Mouse (Mus musculus) limb, embryonic 14.5 days (tissue): ENCODE measurements at regions not wholly inside any gene's neighbourhood (a gene's known extent, or its start where the extent isn't known, plus 50 kb on each side); places are given as distances from the start of the nearest gene placed in this dataset.

ENCODE experiments used
- ATAC-seq: fragments of 200-750 bp; cut with Nextera tagmentation; 2 replicates; pipeline ENCODE4 v1.8.0; 2017; ENCODE audit warnings: low read depth, moderate number of reproducible peaks, moderate TSS enrichment; ENCODE audit not compliant: low FRiP score
- DNase-seq: peaks from one replicate; pipeline ENCODE4 v3.0.0-alpha.2; 2015; ENCODE audit warnings: low spot score
- H3K27ac ChIP-seq: fragments of 300-500 bp; sonication (generic); replicated peaks from 2 replicates; pipeline ENCODE4 v1.5.1; 2014; ENCODE audit warnings: low read depth, mild to moderate bottlenecking, low read length, moderate library complexity, mixed read lengths
- H3K27me3 ChIP-seq: fragments of 300-500 bp; sonication (generic); 2 replicates; pipeline ENCODE4 v1.6.1; 2014; ENCODE audit warnings: low read length, mixed read lengths; ENCODE audit not compliant: control insufficient read depth, insufficient read depth
- H3K36me3 ChIP-seq: fragments of 300-500 bp; sonication (generic); 2 replicates; pipeline ENCODE4 v1.6.1; 2014; ENCODE audit warnings: mild to moderate bottlenecking, low read length, moderate library complexity, mixed read lengths; ENCODE audit not compliant: control insufficient read depth, insufficient read depth
- H3K4me1 ChIP-seq: fragments of 300-500 bp; sonication (generic); 2 replicates; pipeline ENCODE4 v1.6.1; 2014; ENCODE audit warnings: antibody characterized with exemption, low read length, mixed read lengths; ENCODE audit not compliant: control insufficient read depth, insufficient read depth
- H3K4me2 ChIP-seq: fragments of 300-500 bp; sonication (generic); replicated peaks from 2 replicates; pipeline ENCODE4 v1.6.1; 2014; ENCODE audit warnings: low read depth, mild to moderate bottlenecking, low read length, moderate library complexity; ENCODE audit not compliant: severe bottlenecking
- H3K4me3 ChIP-seq: fragments of 300-500 bp; sonication (generic); replicated peaks from 2 replicates; pipeline ENCODE4 v1.5.1; 2014; ENCODE audit warnings: low read length
- H3K9ac ChIP-seq: fragments of 300-500 bp; sonication (generic); 2 replicates; pipeline ENCODE4 v1.6.1; 2014; ENCODE audit warnings: mild to moderate bottlenecking, low read depth, low read length, moderate library complexity; ENCODE audit not compliant: severe bottlenecking
- H3K9me3 ChIP-seq: fragments of 300-500 bp; sonication (generic); 2 replicates; pipeline ENCODE4 v1.6.1; 2016; ENCODE audit warnings: low read length; ENCODE audit not compliant: control insufficient read depth
- POLR2A ChIP-seq: fragments of 200-500 bp; IDR thresholded peaks from 2 replicates; pipeline ENCODE4 v1.8.0; 2012; ENCODE audit warnings: inconsistent platforms, mild to moderate bottlenecking, moderate library complexity, borderline replicate concordance; ENCODE audit not compliant: insufficient read depth, insufficient read length; ENCODE audit errors: extremely low read depth
- WGBS: fragments of 180-500 bp; shearing (Covaris S2); extraction: QIAGEN DNeasy Blood & Tissue Kit; methylation state at CpG from one replicate; pipeline ENCODE4 v1.1.7; 2014; 5-methylcytosine and 5-hydroxymethylcytosine counted together

DNA sequence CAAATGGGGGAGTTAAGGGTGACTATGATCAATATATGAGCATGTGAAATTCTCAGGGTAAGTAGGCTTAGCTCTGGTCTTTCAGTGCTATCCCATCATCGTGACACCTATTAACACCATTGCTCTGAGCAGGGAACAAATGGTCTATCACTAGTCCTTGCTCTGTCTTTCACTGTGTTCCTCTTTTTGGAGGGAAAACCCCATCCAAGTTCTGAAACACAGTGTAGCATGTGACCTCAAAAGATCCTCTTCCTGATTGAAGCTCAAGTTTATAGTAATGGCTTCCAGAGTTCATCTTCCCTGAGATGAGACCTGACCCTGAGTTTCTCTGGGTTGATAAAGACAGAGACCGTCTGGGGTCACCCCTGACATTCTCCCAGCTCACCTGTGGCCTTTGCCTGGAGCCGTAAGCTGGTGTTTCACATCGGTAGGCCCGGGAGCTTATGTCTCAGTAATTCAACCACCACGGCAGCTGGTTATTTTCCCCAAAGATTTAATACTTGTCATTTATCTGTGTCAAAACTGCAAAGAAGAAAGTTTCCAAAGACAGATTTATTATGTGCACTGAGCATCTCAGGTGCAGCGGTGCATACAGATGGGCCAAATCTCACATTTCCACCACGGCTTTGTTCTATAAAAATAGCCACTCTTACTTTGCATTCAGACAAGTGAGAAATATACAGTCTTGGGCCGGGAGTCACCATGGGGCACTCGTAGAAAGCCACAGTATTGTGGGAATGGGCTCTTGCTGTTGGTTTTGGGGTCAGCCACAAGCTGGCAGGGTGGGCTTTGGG, 290.7 kb upstream of the Eif4g2 start:
- H3K27ac ChIP-seq = no peak overlapping the region
- no peaks in the 10 kb centered on the region for H3K4me1 ChIP-seq
- DNase-seq (no peak), ATAC-seq (no peak)
- 76% methylated on average over 10 of the region's 10 CpGs for WGBS
- H3K9me3 ChIP-seq = no peaks in the 10 kb centered on the region
- no peak overlapping the region for H3K4me2 ChIP-seq
- no peak for TF ChIP-seq POLR2A
- H3K36me3 ChIP-seq = no peaks in the 10 kb centered on the region
- H3K9ac ChIP-seq = no peak overlapping the region
- H3K4me3 ChIP-seq = no peak overlapping the region
- no peaks in the 10 kb centered on the region for H3K27me3 ChIP-seq

DNA sequence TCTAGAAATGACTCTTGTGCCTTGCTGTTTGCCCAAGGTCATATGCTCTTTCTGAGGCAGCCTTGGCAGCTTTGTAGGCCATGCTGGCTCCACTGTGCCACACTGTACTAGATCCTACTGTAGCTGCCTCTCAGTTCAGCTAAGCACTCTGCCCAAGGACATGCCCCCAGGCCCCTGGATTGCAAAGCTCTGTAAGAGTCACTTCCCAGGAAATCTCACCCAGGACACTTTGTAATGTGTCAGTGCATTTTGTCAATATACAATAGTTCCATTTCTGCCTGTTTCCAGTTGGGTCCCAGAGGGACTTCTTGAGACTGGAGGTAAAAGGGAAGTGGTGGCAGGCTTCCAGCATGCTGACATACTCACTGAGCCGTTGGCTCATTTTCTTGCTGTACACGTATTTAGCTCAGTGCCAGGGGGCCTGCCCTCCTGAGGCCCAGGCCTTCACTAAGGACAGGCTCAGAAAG, 287.6 kb upstream of the Eif4g2 start:
- peak; percentile 45 for DNase-seq
- TF ChIP-seq POLR2A = no peak
- no peak overlapping the region for H3K27ac ChIP-seq
- H3K27me3 ChIP-seq = no peaks in the 10 kb centered on the region
- no peak overlapping the region for H3K4me2 ChIP-seq
- no peak for ATAC-seq
- WGBS = 20% methylated on average over 2 of the region's 2 CpGs
- H3K9ac ChIP-seq = no peak overlapping the region
- no peaks in the 10 kb centered on the region; the same call in 1 of the 2 replicates for H3K4me1 ChIP-seq
- H3K9me3 ChIP-seq = no peaks in the 10 kb centered on the region
- no peak overlapping the region for H3K4me3 ChIP-seq
- no peaks in the 10 kb centered on the region for H3K36me3 ChIP-seq

- DNase-seq (no peak), ATAC-seq (no peak; the same call in 1 of the 2 replicates)
- Histone ChIP-seq H3K27ac (no peak overlapping the region), H3K27me3 (no peaks in the 10 kb centered on the region), H3K36me3 (no peaks in the 10 kb centered on the region), H3K4me1 (no peaks in the 10 kb centered on the region; the same call in 1 of the 2 replicates), H3K9ac (no peak overlapping the region), H3K4me3 (no peak overlapping the region), H3K4me2 (no peak overlapping the region), H3K9me3 (no peaks in the 10 kb centered on the region)
- TF ChIP-seq POLR2A = no peak
- 54% methylated on average over 2 of the region's 2 CpGs for WGBS
Measured at GRCm38 (mm10) chr7:111368296-111369004, 285.6 kb upstream of the Eif4g2 start.

- no peak overlapping the region for H3K27ac ChIP-seq
- no peaks in the 10 kb centered on the region for H3K36me3 ChIP-seq
- no peak for TF ChIP-seq POLR2A
- no peak overlapping the region for H3K4me3 ChIP-seq
- no peak for DNase-seq
- no peaks in the 10 kb centered on the region for H3K27me3 ChIP-seq
- 73% methylated on average over 4 of the region's 4 CpGs for WGBS
- no peaks in the 10 kb centered on the region; the same call in 1 of the 2 replicates for H3K4me1 ChIP-seq
- ATAC-seq = no peak
- H3K4me2 ChIP-seq = no peak overlapping the region
- H3K9ac ChIP-seq = no peak overlapping the region
- no peaks in the 10 kb centered on the region for H3K9me3 ChIP-seq
Measured at GRCm38 (mm10) chr7:111366951-111367653, 284.3 kb upstream of the Eif4g2 start.

DNA sequence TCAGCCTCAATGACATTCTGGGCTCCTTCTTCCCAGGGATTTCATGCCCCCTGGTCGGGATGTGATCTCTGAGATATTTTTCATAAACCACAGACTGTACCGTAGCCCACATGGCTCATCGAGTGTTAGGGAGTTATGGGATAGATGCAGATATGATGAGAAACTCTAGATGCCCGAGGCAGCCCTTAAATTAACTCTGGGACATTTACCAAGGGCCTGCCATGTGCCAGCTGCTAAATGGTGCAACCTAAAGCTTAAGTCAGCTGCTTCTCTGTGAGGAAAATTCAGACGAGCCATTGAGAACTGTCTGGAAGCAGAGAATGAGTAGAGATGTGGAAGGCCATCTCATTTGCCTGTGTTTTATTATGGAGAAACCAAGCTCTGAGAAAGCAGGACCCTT, 282.6 kb upstream of the Eif4g2 start:
- ATAC-seq = no peak
- DNase-seq = no peak
- TF ChIP-seq POLR2A = no peak
- WGBS = 61% methylated on average over 5 of the region's 5 CpGs
- Histone ChIP-seq H3K9ac (no peak overlapping the region), H3K27me3 (no peaks in the 10 kb centered on the region), H3K4me3 (no peak overlapping the region), H3K27ac (no peak overlapping the region), H3K9me3 (no peaks in the 10 kb centered on the region), H3K4me2 (no peak overlapping the region), H3K4me1 (no peaks in the 10 kb centered on the region; the same call in 1 of the 2 replicates), H3K36me3 (no peaks in the 10 kb centered on the region)
